Mouse (Mus musculus): ENCODE measurements at regions not wholly inside any gene's neighbourhood (a gene's known extent, or its start where the extent isn't known, plus 50 kb on each side); places are given as distances from the start of the nearest gene placed in this dataset.
A peak's percentile ranks its signal among the peaks of the same experiment; 100 is the strongest.

- no peak for DNase-seq
- intact Hi-C loops (cut with DNase I; ENCODE audit: low total_unique reads) = no loop called here
Measured at GRCm38 (mm10) chr2:51073040-51073594, 75.8 kb downstream of the Rnd3 start.

- no peak for DNase-seq
- intact Hi-C loops (cut with DNase I; ENCODE audit: low total_unique reads) = no loop called here
Measured at GRCm38 (mm10) chr2:51072346-51072885, 76.5 kb downstream of the Rnd3 start.

- DNase-seq = no peak
- intact Hi-C loops (cut with DNase I; ENCODE audit: low total_unique reads) = no loop called here
Measured at GRCm38 (mm10) chr2:51070902-51071301, 78.0 kb downstream of the Rnd3 start.

- intact Hi-C loops (cut with DNase I; ENCODE audit: low total_unique reads) = no loop called here
- DNase-seq = no peak
Measured at GRCm38 (mm10) chr2:51066423-51066831, 82.5 kb downstream of the Rnd3 start.

GRCm38 (mm10) chr2:51065821-51066220 lies 83.1 kb downstream of the Rnd3 start:
- DNase-seq = no peak
- intact Hi-C loops (cut with DNase I; ENCODE audit: low total_unique reads) = no loop called here

GRCm38 (mm10) chr2:51064821-51065220 lies 84.1 kb downstream of the Rnd3 start:
- DNase-seq = no peak
- intact Hi-C loops (cut with DNase I; ENCODE audit: low total_unique reads) = no loop called here

GRCm38 (mm10) chr2:51062049-51062448 lies 86.9 kb downstream of the Rnd3 start:
- DNase-seq = no peak
- intact Hi-C loops (cut with DNase I; ENCODE audit: low total_unique reads) = no loop called here

GRCm38 (mm10) chr2:51058158-51058557 lies 90.8 kb downstream of the Rnd3 start:
- no peak for DNase-seq
- intact Hi-C loops (cut with DNase I; ENCODE audit: low total_unique reads) = no loop called here

- intact Hi-C loops (cut with DNase I; ENCODE audit: low total_unique reads) = no loop called here
- DNase-seq = peak; percentile 14
Measured at GRCm38 (mm10) chr2:51056141-51056731, 92.7 kb downstream of the Rnd3 start.

GRCm38 (mm10) chr2:51055339-51055738 lies 93.6 kb downstream of the Rnd3 start:
- no peak for DNase-seq
- intact Hi-C loops (cut with DNase I; ENCODE audit: low total_unique reads) = no loop called here

- intact Hi-C loops (cut with DNase I; ENCODE audit: low total_unique reads) = no loop called here
- no peak for DNase-seq
Measured at GRCm38 (mm10) chr2:51049834-51050170, 99.1 kb downstream of the Rnd3 start.

GRCm38 (mm10) chr2:51049101-51049833 lies 99.6 kb downstream of the Rnd3 start:
- no peak for DNase-seq
- intact Hi-C loops (cut with DNase I; ENCODE audit: low total_unique reads) = no loop called here

- DNase-seq = no peak
- intact Hi-C loops (cut with DNase I; ENCODE audit: low total_unique reads) = no loop called here
Measured at GRCm38 (mm10) chr2:51047520-51047919, 101.4 kb downstream of the Rnd3 start.

GRCm38 (mm10) chr2:51045626-51046025 lies 103.3 kb downstream of the Rnd3 start:
- no peak for DNase-seq
- intact Hi-C loops (cut with DNase I; ENCODE audit: low total_unique reads) = no loop called here

- DNase-seq = no peak
- intact Hi-C loops (cut with DNase I; ENCODE audit: low total_unique reads) = no loop called here
Measured at GRCm38 (mm10) chr2:51041101-51041500, 107.8 kb downstream of the Rnd3 start.

- DNase-seq = no peak
- intact Hi-C loops (cut with DNase I; ENCODE audit: low total_unique reads) = no loop called here
Measured at GRCm38 (mm10) chr2:51038685-51039084, 110.2 kb downstream of the Rnd3 start.

GRCm38 (mm10) chr2:51036995-51037394 lies 111.9 kb downstream of the Rnd3 start:
- DNase-seq = no peak
- intact Hi-C loops (cut with DNase I; ENCODE audit: low total_unique reads) = no loop called here

GRCm38 (mm10) chr2:51036190-51036755 lies 112.6 kb downstream of the Rnd3 start:
- intact Hi-C loops (cut with DNase I; ENCODE audit: low total_unique reads) = no loop called here
- no peak for DNase-seq

GRCm38 (mm10) chr2:51033881-51034280 lies 115.0 kb downstream of the Rnd3 start:
- intact Hi-C loops (cut with DNase I; ENCODE audit: low total_unique reads) = no loop called here
- no peak for DNase-seq

GRCm38 (mm10) chr2:51022479-51022878 lies 126.4 kb downstream of the Rnd3 start:
- no peak for DNase-seq
- intact Hi-C loops (cut with DNase I; ENCODE audit: low total_unique reads) = no loop called here

GRCm38 (mm10) chr2:51016129-51016402 lies 132.8 kb downstream of the Rnd3 start:
- no peak for DNase-seq
- intact Hi-C loops (cut with DNase I; ENCODE audit: low total_unique reads) = no loop called here
